Mouse (Mus musculus): Measurements from ENCODE around the gene Trio. TPM values are rescaled to one million over a fixed set of nuclear protein-coding genes. Genes with fewer than 3 reads are reported as not detected.

Gene Trio
- polyA plus RNA-seq, 1 experiment from 2014 or later, result 36.2 TPM

- WGBS, result 2% methylated on average over 28 of the region's 28 CpGs
- H3K4me2 ChIP-seq, result peak overlapping the region; percentile 84
- H3K27ac ChIP-seq (replicated peaks), result peak overlapping the region; percentile 77
- no peak for ATAC-seq (ENCODE audit: low FRiP score, low read depth)
- peaks cover 13% of the 10 kb centered on the region for H3K4me1 ChIP-seq (replicated peaks)
- no peaks in the 10 kb centered on the region for H3K36me3 ChIP-seq
- no peaks in the 10 kb centered on the region for H3K9me3 ChIP-seq
- peak overlapping the region; percentile 68 for H3K4me3 ChIP-seq
- H3K9ac ChIP-seq, result peak overlapping the region; percentile 61
- no peaks in the 10 kb centered on the region for H3K27me3 ChIP-seq
Observed at GRCm38 (mm10) chr15:27680997-27681396, 344.7 kb downstream of the Trio start.

Other genes starting within 250 kb of the Trio start
- gene Dnah5, start 177.9 kb upstream of the Trio start, polyA plus RNA-seq (2015; fragmentation: Nextera tagmentation; extraction: Ambion mirVana), result 0.14 TPM in 2 replicates

Measured in hindbrain, embryonic 15.5 days (tissue).